Mouse (Mus musculus) midbrain, embryonic 11.5 days (tissue): ENCODE data around the gene Itga6. TPM values are rescaled to one million over a fixed set of nuclear protein-coding genes. Genes with fewer than 3 reads are reported as not detected.
"Not testable (repeated sequence)": the region's sequence is repeated elsewhere in the genome, so short reads cannot be mapped to it uniquely, and the experiment has no call there.

Experiments
- ATAC-seq: fragments of 200-750 bp; cut with Nextera tagmentation; 2 replicates; pipeline ENCODE4 v1.8.0; 2017; ENCODE audit warnings: moderate TSS enrichment, moderate library complexity; ENCODE audit not compliant: low FRiP score
- DNase-seq: peaks from one replicate; pipeline ENCODE4 v3.0.0; 2015; ENCODE audit warnings: low spot score; ENCODE audit errors: missing footprints
- H3K27ac ChIP-seq: fragments of 300-500 bp; sonication (generic); 2 replicates; pipeline ENCODE4 v1.5.1; 2014; ENCODE audit warnings: low read depth, low read length
- H3K27me3 ChIP-seq: fragments of 300-500 bp; sonication (generic); 2 replicates; pipeline ENCODE4 v1.6.1; 2014; ENCODE audit warnings: mild to moderate bottlenecking, low read length, moderate library complexity, mixed read lengths; ENCODE audit not compliant: control insufficient read depth, insufficient read depth
- H3K36me3 ChIP-seq: fragments of 300-500 bp; sonication (generic); 2 replicates; pipeline ENCODE4 v1.6.1; 2014; ENCODE audit warnings: mild to moderate bottlenecking, low read length, moderate library complexity, mixed read lengths; ENCODE audit not compliant: control insufficient read depth, insufficient read depth
- H3K4me1 ChIP-seq: fragments of 300-500 bp; sonication (generic); 2 replicates; pipeline ENCODE4 v1.6.1; 2014; ENCODE audit warnings: low read length; ENCODE audit not compliant: control insufficient read depth, insufficient read depth
- H3K4me2 ChIP-seq: fragments of 300-500 bp; sonication (generic); 2 replicates; pipeline ENCODE4 v1.6.1; 2014; ENCODE audit warnings: mild to moderate bottlenecking, moderate library complexity
- H3K4me3 ChIP-seq: fragments of 300-500 bp; sonication (generic); 2 replicates; pipeline ENCODE4 v1.5.1; 2014; ENCODE audit warnings: low read depth, low read length
- H3K9ac ChIP-seq: fragments of 300-500 bp; sonication (generic); 2 replicates; pipeline ENCODE4 v1.6.1; 2014; ENCODE audit warnings: low read length
- H3K9me3 ChIP-seq: fragments of 300-500 bp; sonication (generic); 2 replicates; pipeline ENCODE4 v1.6.1; 2016; ENCODE audit warnings: low read length; ENCODE audit not compliant: control insufficient read depth
- WGBS: fragments of 180-500 bp; shearing (Covaris S2); extraction: QIAGEN DNeasy Blood & Tissue Kit; methylation state at CpG from one replicate; pipeline ENCODE4 v1.1.7; 2014; 5-methylcytosine and 5-hydroxymethylcytosine counted together
- polyA plus RNA-seq: library from polyadenylated mRNA; unstranded; fragments of >200 nt; fragmentation: Nextera tagmentation; extraction: Ambion mirVana; gene quantifications from 2 replicates; pipeline ENCODE4 v1.2.1, GENCODE M21; 2014

Itga6 gene
- polyA plus RNA-seq, 1 experiment from 2014 or later, result 28.7 TPM

DNA sequence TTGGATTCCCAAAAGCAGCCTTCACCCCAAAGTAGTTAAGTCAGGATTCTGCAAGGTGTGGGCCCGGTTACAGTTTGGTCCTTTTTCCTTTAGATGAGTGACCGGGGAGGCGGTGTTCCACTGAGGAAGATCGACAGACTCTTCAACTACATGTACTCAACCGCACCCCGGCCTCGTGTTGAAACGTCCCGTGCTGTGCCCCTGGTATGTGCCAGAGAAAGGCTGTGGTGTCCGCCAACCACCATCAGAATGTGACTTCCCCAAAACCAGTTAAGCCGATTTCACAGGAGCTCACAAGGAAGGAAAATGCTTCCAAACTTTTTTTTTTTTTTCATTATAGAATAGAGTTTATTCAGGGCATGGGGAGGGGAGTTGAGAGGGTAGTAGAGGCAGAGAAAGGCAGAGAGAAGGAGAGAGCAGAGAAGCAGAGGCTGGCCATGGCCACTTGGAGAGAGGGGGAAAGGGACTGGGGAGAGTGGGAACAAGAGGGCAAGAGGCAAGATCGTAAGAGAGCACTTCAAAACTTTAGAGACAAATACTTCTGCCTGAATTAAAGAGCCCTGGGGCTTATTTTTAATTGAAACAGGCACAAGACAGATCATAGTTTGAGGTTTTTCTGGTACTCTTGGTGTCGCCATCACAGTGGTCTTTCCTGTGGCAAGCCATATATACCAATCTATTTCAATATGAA lies 150.3 kb downstream of the Itga6 start:
- peaks cover 3% of the 10 kb centered on the region; the same call in 1 of the 2 replicates for H3K36me3 ChIP-seq
- no peak overlapping the region for H3K9ac ChIP-seq
- H3K27me3 ChIP-seq, result no peaks in the 10 kb centered on the region
- DNase-seq, result no peak
- peaks cover 5% of the 10 kb centered on the region; the same call in 1 of the 2 replicates for H3K4me1 ChIP-seq
- H3K27ac ChIP-seq, result no peak overlapping the region
- ATAC-seq, result no peak
- H3K4me3 ChIP-seq, result no peak overlapping the region
- H3K4me2 ChIP-seq, result no peak overlapping the region
- H3K9me3 ChIP-seq, result no peaks in the 10 kb centered on the region
- 92% methylated on average over 13 of the region's 13 CpGs for WGBS

- Histone ChIP-seq H3K27me3 (no peaks in the 10 kb centered on the region), H3K9me3 (no peaks in the 10 kb centered on the region), H3K4me3 (no peak overlapping the region), H3K4me2 (no peak overlapping the region), H3K9ac (no peak overlapping the region), H3K27ac (no peak overlapping the region), H3K4me1 (peaks cover 5% of the 10 kb centered on the region; the same call in 1 of the 2 replicates), H3K36me3 (peaks cover 3% of the 10 kb centered on the region; the same call in 1 of the 2 replicates)
- no peak for DNase-seq
- no peak for ATAC-seq
- 55% methylated on average over 12 of the region's 12 CpGs for WGBS
These were observed 152.0 kb downstream of the Itga6 start for GRCm38 (mm10) chr2:71897420-71897819.

- no peaks in the 10 kb centered on the region for H3K36me3 ChIP-seq
- DNase-seq, result peak; percentile 91
- H3K9me3 ChIP-seq, result no peaks in the 10 kb centered on the region
- H3K4me2 ChIP-seq, result no peak overlapping the region
- no peak overlapping the region for H3K27ac ChIP-seq
- no peak overlapping the region for H3K9ac ChIP-seq
- no peak overlapping the region for H3K4me3 ChIP-seq
- H3K27me3 ChIP-seq, result no peaks in the 10 kb centered on the region
- peaks cover 5% of the 10 kb centered on the region; the same call in 1 of the 2 replicates for H3K4me1 ChIP-seq
- 61% methylated on average over 8 of the region's 8 CpGs for WGBS
- ATAC-seq, result no peak
These were observed 153.0 kb downstream of the Itga6 start for GRCm38 (mm10) chr2:71898335-71898856.

GRCm38 (mm10) chr2:71899886-71900285 lies 154.5 kb downstream of the Itga6 start:
- no peak overlapping the region for H3K4me2 ChIP-seq
- WGBS, result 90% methylated on average over 15 of the region's 15 CpGs
- ATAC-seq, result no peak

GRCm38 (mm10) chr2:71905154-71905553 lies 159.7 kb downstream of the Itga6 start:
- Histone ChIP-seq H3K27me3 (no peaks in the 10 kb centered on the region), H3K4me2 (no peak overlapping the region)

More at GRCm38 (mm10) chr2:71899886-71900285, 154.5 kb downstream of the Itga6 start:
- Histone ChIP-seq H3K4me3 (no peak overlapping the region), H3K9me3 (no peaks in the 10 kb centered on the region), H3K27ac (no peak overlapping the region), H3K9ac (no peak overlapping the region), H3K27me3 (no peaks in the 10 kb centered on the region), H3K36me3 (no peaks in the 10 kb centered on the region), H3K4me1 (peaks cover 5% of the 10 kb centered on the region; the same call in 1 of the 2 replicates)
- DNase-seq, result no peak

GRCm38 (mm10) chr2:71906356-71906755 lies 160.9 kb downstream of the Itga6 start:
- H3K4me2 ChIP-seq, DNase-seq, H3K27me3 ChIP-seq, H3K9me3 ChIP-seq, ATAC-seq, H3K4me1 ChIP-seq, H3K27ac ChIP-seq, H3K4me3 ChIP-seq, H3K36me3 ChIP-seq, H3K9ac ChIP-seq: not testable (repeated sequence)
- WGBS, result 92% methylated on average over 8 of the region's 8 CpGs

More at GRCm38 (mm10) chr2:71905154-71905553, 159.7 kb downstream of the Itga6 start:
- no peak overlapping the region for H3K27ac ChIP-seq
- H3K36me3 ChIP-seq, result no peaks in the 10 kb centered on the region
- ATAC-seq, result no peak
- no peaks in the 10 kb centered on the region for H3K9me3 ChIP-seq
- no peak overlapping the region for H3K9ac ChIP-seq
- H3K4me3 ChIP-seq, result no peak overlapping the region
- DNase-seq, result no peak
- 94% methylated on average over 7 of the region's 7 CpGs for WGBS
- H3K4me1 ChIP-seq, result no peaks in the 10 kb centered on the region

Other genes with a start within 250 kb of the Itga6 start
- gene Dlx1, start 217.5 kb upstream of the Itga6 start, polyA plus RNA-seq, result 13.6 and 17.3 TPM in 2 replicates
- 4.7 and 5.8 TPM in 2 replicates for gene Dlx2, start 198.9 kb upstream of the Itga6 start, polyA plus RNA-seq
- gene Pdk1, start 127.6 kb downstream of the Itga6 start, polyA plus RNA-seq, result 31.4 and 33.9 TPM in 2 replicates
- gene Rapgef4, start 235.6 kb downstream of the Itga6 start, polyA plus RNA-seq, result 2.0 TPM in 2 replicates